Mouse (Mus musculus): ENCODE results near the gene Ripply1.

DNA sequence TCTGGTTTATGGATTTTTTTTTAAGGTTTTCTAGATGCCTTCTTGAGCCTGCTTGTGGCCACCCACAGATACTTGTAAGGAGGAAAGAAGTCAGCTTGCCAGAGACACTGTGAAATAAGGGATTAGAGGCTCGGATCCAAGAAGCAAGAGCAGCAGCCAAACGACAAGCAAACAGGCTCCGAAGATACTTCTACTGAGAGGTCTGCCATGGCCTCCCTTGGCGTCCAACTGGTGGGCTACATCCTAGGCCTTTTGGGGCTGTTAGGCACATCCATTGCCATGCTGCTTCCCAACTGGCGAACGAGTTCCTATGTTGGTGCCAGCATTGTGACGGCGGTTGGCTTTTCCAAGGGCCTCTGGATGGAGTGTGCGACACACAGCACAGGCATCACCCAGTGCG lies 26.3 kb upstream of the Ripply1 start:
- TF ChIP-seq CTCF (IDR thresholded peaks at IDR 0.05; ENCODE audit: extremely low read depth, insufficient read length, insufficient replicate concordance, low read depth, low read length): no peak
- no peak for TF ChIP-seq POLR2A (IDR thresholded peaks at IDR 0.05; ENCODE audit: low read depth, low read length)

Measured in small intestine, adult 2 months (tissue).